Mouse (Mus musculus) MEL (cell line): Measurements from ENCODE around the gene Micu1. TPM values are rescaled to one million over a fixed set of nuclear protein-coding genes. Genes with fewer than 3 reads are reported as not detected.

Experiments
- DNase-seq: peaks from one replicate; pipeline ENCODE4 v3.0.0; 2011; ENCODE audit warnings: low read depth, low spot score
- H3K27ac ChIP-seq: 2 replicates; pipeline ENCODE4 v1.5.1; 2012; ENCODE audit warnings: low read depth, mild to moderate bottlenecking, control low read depth, low read length, moderate library complexity; ENCODE audit not compliant: control insufficient read depth
- H3K27me3 ChIP-seq, 2 experiments: fragments of 150-350 bp in 1 of 2; sonication (generic) in 1 of 2; 2 replicates each; pipeline ENCODE4 v1.6.1; 2012; ENCODE audit warnings: low read length in 2 of 2, mild to moderate bottlenecking in 2 of 2, improper control_type of control experiment in 1 of 2, moderate library complexity in 1 of 2; ENCODE audit not compliant: insufficient read depth in 2 of 2, control insufficient read depth in 1 of 2
- H3K36me3 ChIP-seq, 2 experiments: 2 replicates each; pipeline ENCODE4 v1.6.1; 2012 to 2014; ENCODE audit warnings: low read length in 2 of 2, improper control_type of control experiment in 1 of 2, inconsistent platforms in 1 of 2, mild to moderate bottlenecking in 1 of 2; ENCODE audit not compliant: insufficient read depth in 2 of 2, control insufficient read depth in 1 of 2
- H3K4me1 ChIP-seq, 2 experiments: fragments of 150-350 bp in 1 of 2; sonication (generic) in 1 of 2; 2 replicates each; pipeline ENCODE4 v1.6.1; 2012; ENCODE audit warnings: low read length in 2 of 2, improper control_type of control experiment in 1 of 2, mild to moderate bottlenecking in 1 of 2; ENCODE audit not compliant: insufficient read depth in 2 of 2, control insufficient read depth in 1 of 2
- H3K4me3 ChIP-seq, 2 experiments: fragments of 150-350 bp in 1 of 2; sonication (generic) in 1 of 2; 2 replicates each; pipeline ENCODE4 v1.5.1; 2012; ENCODE audit warnings: low read depth in 2 of 2, low read length in 2 of 2, mild to moderate bottlenecking in 2 of 2, moderate library complexity in 2 of 2, control low read depth in 1 of 2, improper control_type of control experiment in 1 of 2; ENCODE audit not compliant: control insufficient read depth in 1 of 2, insufficient read depth in 1 of 2
- H3K79me2 ChIP-seq: 2 replicates; pipeline ENCODE4 v1.6.1; 2012; ENCODE audit warnings: mild to moderate bottlenecking, low read length, moderate library complexity; ENCODE audit not compliant: control insufficient read depth, poor library complexity, insufficient read depth
- H3K9ac ChIP-seq: 2 replicates; pipeline ENCODE4 v1.6.1; 2012; ENCODE audit warnings: low read depth, mild to moderate bottlenecking, control low read depth, low read length, moderate library complexity; ENCODE audit not compliant: control insufficient read depth, poor library complexity, severe bottlenecking
- H3K9me3 ChIP-seq: fragments of 150-350 bp; sonication (generic); replicated peaks from 2 replicates; pipeline ENCODE4 v1.6.1; 2012; ENCODE audit warnings: mild to moderate bottlenecking, low read length, improper control_type of control experiment, moderate library complexity; ENCODE audit not compliant: insufficient read depth
- CHD1 ChIP-seq: IDR thresholded peaks from 2 replicates; pipeline ENCODE4 v1.6.1; 2012; ENCODE audit warnings: low read depth, mild to moderate bottlenecking, inconsistent platforms, low read length, improper control_type of control experiment
- CHD2 ChIP-seq: IDR thresholded peaks from 2 replicates; pipeline ENCODE4 v1.6.1; 2011; ENCODE audit warnings: low read length, improper control_type of control experiment
- CTCF ChIP-seq, 3 experiments: IDR thresholded peaks in 2 of 3; conservative IDR thresholded peaks in 1 of 3; 2 replicates each; pipeline ENCODE4 v1.5.1; 2011 to 2012; ENCODE audit warnings: low read length in 3 of 3, low read depth in 2 of 3, mild to moderate bottlenecking in 2 of 3, improper control_type of control experiment in 1 of 3, inconsistent platforms in 1 of 3, mixed read lengths in 1 of 3, moderate library complexity in 1 of 3; ENCODE audit not compliant: control insufficient read depth in 1 of 3, insufficient read depth in 1 of 3, poor library complexity in 1 of 3, severe bottlenecking in 1 of 3
- HCFC1 ChIP-seq: IDR thresholded peaks from 2 replicates; pipeline ENCODE4 v1.6.1; 2012; ENCODE audit warnings: low read depth, mild to moderate bottlenecking, inconsistent platforms, low read length, improper control_type of control experiment, moderate library complexity
- JUND ChIP-seq: IDR thresholded peaks from 2 replicates; pipeline ENCODE4 v1.6.1; 2011; ENCODE audit warnings: low read depth, mild to moderate bottlenecking, improper control_type of control experiment, low read length
- MAFK ChIP-seq: IDR thresholded peaks from 2 replicates; pipeline ENCODE4 v1.6.1; 2011; ENCODE audit warnings: low read depth, mild to moderate bottlenecking, low read length, improper control_type of control experiment, borderline replicate concordance
- MAX ChIP-seq: IDR thresholded peaks from 2 replicates; pipeline ENCODE4 v1.6.1; 2011; ENCODE audit warnings: low read length, improper control_type of control experiment
- MEF2A ChIP-seq: IDR thresholded peaks from 2 replicates; pipeline ENCODE4 v1.6.1; 2014; ENCODE audit warnings: low read depth, mild to moderate bottlenecking, inconsistent platforms, low read length, improper control_type of control experiment; ENCODE audit not compliant: poor library complexity, insufficient replicate concordance, severe bottlenecking; ENCODE audit errors: extremely low read depth
- NRF1 ChIP-seq: IDR thresholded peaks from 2 replicates; pipeline ENCODE4 v1.6.1; 2014; ENCODE audit warnings: low read depth, mild to moderate bottlenecking, inconsistent platforms, low read length, improper control_type of control experiment, moderate library complexity; ENCODE audit not compliant: poor library complexity, insufficient read depth, severe bottlenecking
- POLR2A ChIP-seq, 2 experiments: IDR thresholded peaks; 2 replicates each; pipeline ENCODE4 v1.6.1; 2011 to 2012; ENCODE audit warnings: low read length in 2 of 2, mild to moderate bottlenecking in 2 of 2, control low read depth in 1 of 2, improper control_type of control experiment in 1 of 2, low read depth in 1 of 2, moderate library complexity in 1 of 2; ENCODE audit not compliant: control insufficient read depth in 1 of 2, insufficient read depth in 1 of 2, poor library complexity in 1 of 2
- POLR2AphosphoS2 ChIP-seq: IDR thresholded peaks from 2 replicates; pipeline ENCODE4 v1.6.1; 2011; ENCODE audit warnings: low read length, improper control_type of control experiment
- POLR2AphosphoS5 ChIP-seq: IDR thresholded peaks from 2 replicates; pipeline ENCODE4 v1.6.1; 2012; ENCODE audit warnings: low read depth, borderline replicate concordance, mild to moderate bottlenecking, inconsistent platforms, low read length, moderate library complexity, mixed read lengths
- RAD21 ChIP-seq: IDR thresholded peaks from 2 replicates; pipeline ENCODE4 v1.6.1; 2011; ENCODE audit warnings: mild to moderate bottlenecking, low read depth, low read length, improper control_type of control experiment
- SMC3 ChIP-seq: IDR thresholded peaks from 2 replicates; pipeline ENCODE4 v1.6.1; 2011; ENCODE audit warnings: low read depth, low read length, improper control_type of control experiment
- TCF12 ChIP-seq: IDR thresholded peaks from 2 replicates; pipeline ENCODE4 v1.6.1; 2014; ENCODE audit warnings: low read depth, mild to moderate bottlenecking, inconsistent platforms, low read length, improper control_type of control experiment, moderate library complexity
- UBTF ChIP-seq: IDR thresholded peaks from 2 replicates; pipeline ENCODE4 v1.6.1; 2012; ENCODE audit warnings: low read depth, mild to moderate bottlenecking, inconsistent platforms, low read length, improper control_type of control experiment, moderate library complexity, borderline replicate concordance; ENCODE audit not compliant: insufficient read depth
- ZC3H11A ChIP-seq: IDR thresholded peaks from 2 replicates; pipeline ENCODE4 v1.6.1; 2012; ENCODE audit warnings: low read depth, mild to moderate bottlenecking, inconsistent platforms, low read length, improper control_type of control experiment
- polyA plus RNA-seq, 2 experiments: library from polyadenylated mRNA; stranded (reverse) in 1 of 2; unstranded in 1 of 2; fragments of >175 nt in 1 of 2; fragments of >200 nt in 1 of 2; gene quantifications; 2 replicates each; pipeline versions ENCODE4 v1.2.1 to v1.2.4; 2012; ENCODE audit warnings: low replicate concordance in 2 of 2, low read depth in 1 of 2; ENCODE audit not compliant: insufficient read length in 2 of 2, insufficient read depth in 1 of 2, missing spikeins in 1 of 2
- total RNA-seq: library from RNA; depleted of rRNA; stranded (reverse); fragments of 300-350 nt; gene quantifications from 2 replicates; pipeline ENCODE4 v1.2.3, GENCODE M21; 2012

Micu1 gene
- total and polyA plus RNA-seq, 3 experiments = 18.0 to 26.8 TPM; not detected in 1

DNA sequence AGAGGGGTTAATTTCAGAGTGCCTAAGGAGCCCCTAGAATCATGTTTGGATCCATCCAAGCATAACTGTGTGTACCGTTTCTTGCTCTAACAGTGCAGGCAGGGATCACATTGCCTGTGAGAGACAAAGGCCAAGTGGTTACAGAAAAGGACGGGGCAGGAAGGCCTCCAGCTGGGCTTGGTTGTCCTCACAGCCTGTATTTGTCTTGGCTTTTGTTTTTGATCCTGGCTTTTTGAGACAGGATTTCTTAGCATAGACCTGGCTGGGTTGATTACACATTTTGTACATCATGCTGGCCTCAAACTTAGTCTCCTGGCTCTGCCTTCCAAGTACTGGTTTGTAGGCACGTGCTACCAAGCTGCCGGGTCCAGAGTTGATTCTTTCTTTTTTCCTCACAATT, 93.6 kb downstream of the Micu1 start:
- H3K4me1 ChIP-seq = peaks cover 0 to 8% of the 10 kb centered on the region in 2 experiments; a peak in 2 of 4 replicates
- TF ChIP-seq UBTF (no peak), MAFK (no peak), SMC3 (no peak), HCFC1 (no peak), CTCF (IDR thresholded peaks at IDR 0.05 in 2 of 3, conservative IDR thresholded peaks at IDR 0.05 in 1 of 3; ENCODE audit: control insufficient read depth in 1 of 3, insufficient read depth in 1 of 3, low read depth in 2 of 3, low read length in 3 of 3, poor library complexity in 1 of 3, severe bottlenecking in 1 of 3) (no peak), CHD1 (no peak), CHD2 (no peak), POLR2AphosphoS2 (no peak), TCF12 (no peak)
- no peak overlapping the region for H3K27ac ChIP-seq

GRCm38 (mm10) chr10:59798371-59798770, 96.1 kb downstream of the Micu1 start:
- peaks cover 0 to 7% of the 10 kb centered on the region in 2 experiments; a peak in 2 of 4 replicates for H3K4me1 ChIP-seq
- TF ChIP-seq RAD21 (no peak), SMC3 (no peak), POLR2A (IDR thresholded peaks at IDR 0.05; ENCODE audit: control insufficient read depth in 1 of 2, insufficient read depth in 1 of 2, low read depth in 1 of 2, low read length in 2 of 2, poor library complexity in 1 of 2) (no peak), POLR2AphosphoS5 (no peak), NRF1 (no peak), JUND (no peak), MAX (no peak), MEF2A (no peak), ZC3H11A (no peak), HCFC1 (no peak)
- TF ChIP-seq, all 39 proteins: peak for 0
- no peak overlapping the region for H3K27ac ChIP-seq
- no peaks in the 10 kb centered on the region for H3K27me3 ChIP-seq
- no peak for DNase-seq
- H3K9me3 ChIP-seq = no peaks in the 10 kb centered on the region
- H3K36me3 ChIP-seq = peaks cover 0 to 6% of the 10 kb centered on the region in 2 experiments; a peak in 2 of 4 replicates
- H3K4me3 ChIP-seq = no peak overlapping the region
- no peak overlapping the region for H3K9ac ChIP-seq
- H3K79me2 ChIP-seq = no peaks in the 10 kb centered on the region

More for the DNA sequence above, 93.6 kb downstream of the Micu1 start:
- Histone ChIP-seq H3K4me3 (no peak overlapping the region), H3K27me3 (no peaks in the 10 kb centered on the region), H3K9ac (no peak overlapping the region), H3K79me2 (no peaks in the 10 kb centered on the region), H3K36me3 (peaks cover 0 to 9% of the 10 kb centered on the region in 2 experiments; a peak in 2 of 4 replicates), H3K9me3 (no peaks in the 10 kb centered on the region)
- DNase-seq = no peak
